Mouse (Mus musculus) midbrain, embryonic 10.5 days (tissue): ENCODE measurements around the gene Tomm34. TPM values are rescaled to one million over a fixed set of nuclear protein-coding genes. Genes with fewer than 3 reads are reported as not detected.

Experiments used
- DNase-seq: peaks from one replicate; pipeline ENCODE4 v3.0.0-alpha.2; 2017; ENCODE audit warnings: low spot score
- H3K27ac ChIP-seq: fragments of 300-500 bp; sonication (generic); replicated peaks from 2 replicates; pipeline ENCODE4 v1.5.1; 2016; ENCODE audit warnings: mild to moderate bottlenecking
- H3K27me3 ChIP-seq: fragments of 300-500 bp; sonication (generic); 2 replicates; pipeline ENCODE4 v1.6.1; 2016; ENCODE audit warnings: low read depth, mild to moderate bottlenecking; ENCODE audit not compliant: poor library complexity, severe bottlenecking
- H3K36me3 ChIP-seq: fragments of 300-500 bp; sonication (generic); 2 replicates; pipeline ENCODE4 v1.6.1; 2016; ENCODE audit warnings: mild to moderate bottlenecking, moderate library complexity
- H3K4me1 ChIP-seq: fragments of 300-500 bp; sonication (generic); 2 replicates; pipeline ENCODE4 v1.6.1; 2016
- H3K4me3 ChIP-seq: fragments of 300-500 bp; sonication (generic); 2 replicates; pipeline ENCODE4 v1.5.1; 2016; ENCODE audit warnings: mild to moderate bottlenecking, moderate library complexity
- H3K9me3 ChIP-seq: fragments of 300-500 bp; sonication (generic); replicated peaks from 2 replicates; pipeline ENCODE4 v1.6.1; 2016; ENCODE audit warnings: mild to moderate bottlenecking
- WGBS: fragments of 180-500 bp; shearing (Covaris S2); methylation state at CpG from one replicate; pipeline ENCODE4 v1.1.7; 2016; 5-methylcytosine and 5-hydroxymethylcytosine counted together
- polyA plus RNA-seq: library from polyadenylated mRNA; unstranded; fragments of >200 nt; fragmentation: Nextera tagmentation; extraction: Ambion mirVana; gene quantifications from 2 replicates; pipeline ENCODE4 v1.2.1, GENCODE M21; 2016

Tomm34 gene
- polyA plus RNA-seq, 1 experiment from 2014 or later: 60.0 TPM

DNA sequence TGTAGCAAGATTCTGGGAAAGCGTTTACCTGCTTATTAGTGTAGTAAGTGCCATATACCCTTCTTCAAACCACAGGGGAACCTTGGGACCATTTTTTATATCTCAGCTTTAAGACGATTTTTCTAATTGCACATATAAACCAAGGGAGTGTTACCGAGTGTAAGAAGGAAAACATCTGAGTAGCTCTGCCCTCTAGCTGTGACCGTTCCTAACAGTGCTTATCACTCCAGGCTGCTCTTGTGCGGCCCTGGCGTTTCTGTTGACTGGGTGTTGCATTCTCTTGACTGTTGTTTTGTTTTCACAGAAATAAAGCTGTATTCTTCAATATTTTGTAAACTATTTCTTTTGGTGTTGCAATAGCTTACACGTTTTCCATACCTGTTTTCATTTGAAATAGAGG lies 23.2 kb upstream of the Tomm34 start:
- WGBS: 84% methylated on average over 7 of the region's 7 CpGs
- H3K9me3 ChIP-seq: no peaks in the 10 kb centered on the region
- no peak overlapping the region for H3K27ac ChIP-seq
- no peaks in the 10 kb centered on the region for H3K27me3 ChIP-seq
- no peak for DNase-seq
- H3K4me1 ChIP-seq: no peaks in the 10 kb centered on the region
- H3K36me3 ChIP-seq: peaks cover 84% of the 10 kb centered on the region
- H3K4me3 ChIP-seq: no peak overlapping the region

GRCm38 (mm10) chr2:164089508-164089907 lies 18.5 kb upstream of the Tomm34 start:
- H3K4me3 ChIP-seq: no peak overlapping the region
- no peaks in the 10 kb centered on the region for H3K4me1 ChIP-seq
- H3K36me3 ChIP-seq: peaks cover 92% of the 10 kb centered on the region
- H3K27me3 ChIP-seq: no peaks in the 10 kb centered on the region
- no peak overlapping the region for H3K27ac ChIP-seq
- H3K9me3 ChIP-seq: no peaks in the 10 kb centered on the region
- WGBS: 88% methylated on average over 4 of the region's 4 CpGs
- DNase-seq: no peak

DNA sequence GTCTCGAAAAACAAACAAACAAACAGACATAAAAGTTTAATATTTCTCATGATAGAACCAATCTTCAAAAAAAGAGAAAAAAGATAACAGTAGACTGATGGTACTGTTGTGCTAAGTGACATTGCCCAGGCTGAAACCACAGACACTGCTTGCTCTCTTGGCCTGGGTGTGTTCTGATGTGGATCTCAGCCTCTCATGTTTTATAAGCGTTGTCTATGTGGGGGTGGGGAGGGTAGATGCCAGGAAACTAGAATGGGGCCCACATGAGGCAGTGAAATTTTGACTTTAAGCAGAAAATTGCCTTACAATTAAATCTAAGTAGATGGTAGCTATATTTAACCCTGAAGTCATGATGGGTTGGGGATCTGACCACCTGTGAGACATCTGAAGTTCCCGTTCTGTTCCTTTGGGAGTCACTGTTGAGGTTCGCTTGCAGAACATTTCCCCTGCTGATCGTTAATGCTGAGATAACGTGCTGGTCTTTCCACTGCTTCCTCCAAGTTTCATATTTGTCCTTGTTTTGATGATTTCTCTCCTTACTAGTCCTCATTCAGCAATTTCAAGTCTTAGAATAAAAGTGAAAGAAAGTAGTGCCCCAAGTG lies 16.5 kb upstream of the Tomm34 start:
- no peaks in the 10 kb centered on the region for H3K9me3 ChIP-seq
- no peaks in the 10 kb centered on the region for H3K4me1 ChIP-seq
- H3K27ac ChIP-seq: no peak overlapping the region
- no peak overlapping the region for H3K4me3 ChIP-seq
- H3K36me3 ChIP-seq: peaks cover 99% of the 10 kb centered on the region
- no peaks in the 10 kb centered on the region for H3K27me3 ChIP-seq
- 94% methylated on average over 6 of the region's 6 CpGs for WGBS
- DNase-seq: no peak

DNA sequence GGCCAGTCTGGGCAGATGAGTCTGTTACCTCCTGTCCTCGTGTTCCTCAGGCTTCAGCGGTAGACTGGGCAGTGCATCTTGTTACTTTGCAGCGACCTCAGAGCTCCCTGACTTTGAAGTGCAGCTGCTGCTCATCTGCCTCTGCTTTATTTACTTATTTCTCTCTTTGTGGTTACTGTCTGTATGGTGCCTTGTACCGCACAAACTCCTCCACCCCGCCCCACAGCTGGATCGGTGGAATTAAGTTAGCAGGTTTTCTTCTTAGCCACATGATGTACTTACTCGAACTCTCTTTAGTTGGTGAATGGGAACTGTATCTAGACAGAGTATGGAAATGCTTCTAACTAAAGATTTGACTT lies 13.4 kb upstream of the Tomm34 start:
- no peak overlapping the region for H3K4me3 ChIP-seq
- H3K27me3 ChIP-seq: no peaks in the 10 kb centered on the region
- no peak for DNase-seq
- H3K27ac ChIP-seq: no peak overlapping the region
- peaks cover 100% of the 10 kb centered on the region for H3K36me3 ChIP-seq
- no peaks in the 10 kb centered on the region for H3K4me1 ChIP-seq
- no peaks in the 10 kb centered on the region for H3K9me3 ChIP-seq
- WGBS: 90% methylated on average over 7 of the region's 7 CpGs

GRCm38 (mm10) chr2:164083609-164084341 lies 12.8 kb upstream of the Tomm34 start:
- Histone ChIP-seq H3K36me3 (peaks cover 96% of the 10 kb centered on the region), H3K4me3 (no peak overlapping the region), H3K4me1 (no peaks in the 10 kb centered on the region), H3K9me3 (no peaks in the 10 kb centered on the region), H3K27me3 (no peaks in the 10 kb centered on the region), H3K27ac (no peak overlapping the region)
- 95% methylated on average over 19 of the region's 19 CpGs for WGBS
- no peak for DNase-seq

DNA sequence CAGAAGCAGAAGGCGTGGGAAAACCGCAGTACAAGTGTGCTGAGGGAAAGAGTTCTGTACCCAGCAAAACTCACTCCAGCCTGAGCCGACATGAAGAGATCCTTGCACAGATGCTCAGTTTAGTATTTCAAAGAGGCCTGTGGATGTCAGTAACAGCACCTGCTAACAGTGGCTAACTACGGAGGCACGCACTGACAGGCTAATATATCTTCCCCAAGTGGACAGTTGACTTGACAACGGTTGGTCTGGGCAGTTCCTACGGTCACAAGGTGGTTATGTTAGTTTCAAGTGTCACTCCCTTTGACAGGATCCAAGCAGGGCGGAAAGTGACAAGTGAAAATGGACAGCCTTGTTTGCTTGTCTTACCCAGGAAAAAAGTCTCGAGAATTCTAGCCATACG lies 11.2 kb upstream of the Tomm34 start:
- DNase-seq: no peak
- Histone ChIP-seq H3K36me3 (peaks cover 80% of the 10 kb centered on the region), H3K4me3 (no peak overlapping the region), H3K27me3 (no peaks in the 10 kb centered on the region), H3K9me3 (no peaks in the 10 kb centered on the region), H3K4me1 (no peaks in the 10 kb centered on the region), H3K27ac (no peak overlapping the region)
- WGBS: 95% methylated on average over 10 of the region's 10 CpGs

DNA sequence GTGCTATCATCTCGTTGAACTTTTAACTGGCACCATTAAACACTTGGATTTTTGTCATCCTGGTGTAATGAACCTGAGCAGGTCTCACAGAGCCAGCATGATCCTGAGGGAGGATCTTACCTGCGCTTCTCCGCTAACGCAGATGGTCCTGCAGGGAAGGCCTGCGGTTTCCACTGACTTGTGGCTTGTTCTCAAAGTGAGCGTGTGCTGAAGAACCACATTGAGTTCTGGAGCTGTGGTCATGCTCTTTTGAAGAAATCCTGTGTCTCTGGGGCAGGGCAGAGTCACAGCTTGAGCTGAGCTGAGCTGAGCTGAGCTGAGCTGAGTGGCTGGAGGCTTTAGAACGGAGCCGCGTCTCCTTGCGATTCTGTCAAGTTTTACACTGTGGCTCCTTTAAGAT lies 10.6 kb upstream of the Tomm34 start:
- Histone ChIP-seq H3K27me3 (no peaks in the 10 kb centered on the region), H3K36me3 (peaks cover 74% of the 10 kb centered on the region), H3K4me3 (no peak overlapping the region), H3K9me3 (no peaks in the 10 kb centered on the region), H3K4me1 (no peaks in the 10 kb centered on the region), H3K27ac (no peak overlapping the region)
- 95% methylated on average over 10 of the region's 10 CpGs for WGBS
- DNase-seq: no peak

- Histone ChIP-seq H3K36me3 (peaks cover 59% of the 10 kb centered on the region), H3K27me3 (no peaks in the 10 kb centered on the region), H3K27ac (no peak overlapping the region), H3K4me1 (peaks cover 15% of the 10 kb centered on the region), H3K9me3 (no peaks in the 10 kb centered on the region), H3K4me3 (no peak overlapping the region)
- WGBS: 94% methylated on average over 6 of the region's 6 CpGs
- DNase-seq: no peak
These were observed 8.5 kb upstream of the Tomm34 start for GRCm38 (mm10) chr2:164079488-164079887.

- Histone ChIP-seq H3K36me3 (peaks cover 43% of the 10 kb centered on the region), H3K27ac (no peak overlapping the region), H3K4me1 (peaks cover 17% of the 10 kb centered on the region), H3K9me3 (no peaks in the 10 kb centered on the region), H3K27me3 (no peaks in the 10 kb centered on the region), H3K4me3 (no peak overlapping the region)
- 91% methylated on average over 5 of the region's 5 CpGs for WGBS
- no peak for DNase-seq
These were observed 6.9 kb upstream of the Tomm34 start for GRCm38 (mm10) chr2:164077875-164078274.

- Histone ChIP-seq H3K27ac (no peak overlapping the region), H3K9me3 (no peaks in the 10 kb centered on the region)
These were observed 6.0 kb upstream of the Tomm34 start for GRCm38 (mm10) chr2:164076874-164077425.

DNA sequence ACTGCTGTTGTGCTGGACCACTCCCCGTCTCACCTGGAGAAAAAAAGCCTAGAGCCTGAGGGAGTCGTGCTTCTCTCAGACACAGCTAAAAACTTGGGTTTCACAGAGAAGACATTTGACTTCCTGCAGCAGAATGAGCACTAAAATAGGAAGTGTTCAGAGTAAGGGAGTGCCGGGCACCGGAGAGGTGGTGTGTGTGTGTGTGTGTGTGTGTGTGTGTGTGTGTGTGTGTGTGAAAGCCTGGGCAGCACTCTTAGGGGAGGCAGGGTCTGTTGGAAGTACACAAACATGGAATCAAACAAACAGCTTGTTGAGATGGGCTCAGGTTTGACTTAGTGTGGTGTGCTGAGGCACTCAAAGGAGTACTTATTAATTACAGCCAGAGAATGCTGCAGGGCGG lies 4.1 kb upstream of the Tomm34 start:
- no peaks in the 10 kb centered on the region for H3K9me3 ChIP-seq
- H3K36me3 ChIP-seq: peaks cover 15% of the 10 kb centered on the region
- WGBS: 66% methylated on average over 5 of the region's 5 CpGs
- peak overlapping the region; percentile 97 for H3K4me3 ChIP-seq
- no peak overlapping the region for H3K27ac ChIP-seq
- peaks cover 18% of the 10 kb centered on the region for H3K4me1 ChIP-seq
- DNase-seq: no peak
- H3K27me3 ChIP-seq: no peaks in the 10 kb centered on the region

More at GRCm38 (mm10) chr2:164076874-164077425, 6.0 kb upstream of the Tomm34 start:
- no peak overlapping the region for H3K4me3 ChIP-seq
- H3K4me1 ChIP-seq: peaks cover 17% of the 10 kb centered on the region
- no peaks in the 10 kb centered on the region for H3K27me3 ChIP-seq
- DNase-seq: no peak
- H3K36me3 ChIP-seq: peaks cover 34% of the 10 kb centered on the region
- 91% methylated on average over 8 of the region's 8 CpGs for WGBS

DNA sequence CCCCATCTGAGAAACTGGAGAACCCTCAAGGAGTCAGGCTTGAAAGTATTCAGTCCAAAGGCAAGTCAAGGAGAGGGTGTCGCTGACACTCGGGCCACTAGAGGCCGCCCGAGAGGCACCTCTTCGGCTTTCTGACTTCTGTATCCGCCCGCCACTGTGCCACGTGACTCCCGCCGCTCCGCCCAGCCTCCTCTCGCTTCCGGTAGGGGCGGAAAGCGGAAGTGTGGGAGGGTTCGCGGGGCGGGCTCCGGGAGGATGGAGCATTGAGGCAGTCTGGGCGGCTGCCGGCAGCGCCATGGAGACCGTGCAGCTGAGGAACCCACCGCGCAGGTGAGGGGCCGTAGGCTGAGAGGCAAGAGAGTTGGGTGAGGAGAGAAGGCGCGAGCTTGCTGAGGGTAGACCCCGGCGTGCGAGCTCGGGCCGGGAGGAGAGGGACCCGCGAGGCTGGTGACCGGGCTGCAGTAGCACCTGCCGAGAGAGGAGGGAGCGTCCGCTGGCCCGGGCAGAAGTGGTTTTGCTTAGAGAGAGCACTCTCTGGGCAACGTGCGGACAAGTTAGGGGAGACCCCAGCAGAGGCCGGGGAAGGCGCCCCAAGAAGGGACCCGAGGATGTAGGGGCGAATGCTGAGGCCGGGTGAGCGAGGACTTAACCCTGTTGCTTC lies 3.1 kb upstream of the Tomm34 start:
- H3K9me3 ChIP-seq: no peaks in the 10 kb centered on the region
- DNase-seq: peak; percentile 98
- peak overlapping the region; percentile 97 for H3K4me3 ChIP-seq
- H3K4me1 ChIP-seq: peaks cover 29% of the 10 kb centered on the region
- H3K27me3 ChIP-seq: no peaks in the 10 kb centered on the region
- under 1% methylated on average over 48 of the region's 48 CpGs for WGBS
- H3K36me3 ChIP-seq: 0 out of 2 replicates have a peak, but pooled peaks cover 7% of the 10 kb centered on the region
- peak overlapping the region; percentile 86 for H3K27ac ChIP-seq

- H3K4me1 ChIP-seq: peaks cover 35% of the 10 kb centered on the region
- no peak overlapping the region for H3K27ac ChIP-seq
- no peak for DNase-seq
- peaks cover 10% of the 10 kb centered on the region for H3K36me3 ChIP-seq
- WGBS: 90% methylated on average over 7 of the region's 7 CpGs
- H3K4me3 ChIP-seq: no peak overlapping the region
- H3K9me3 ChIP-seq: no peaks in the 10 kb centered on the region
- no peaks in the 10 kb centered on the region for H3K27me3 ChIP-seq
These were observed 2.2 kb upstream of the Tomm34 start for GRCm38 (mm10) chr2:164073120-164073519.
